Mouse (Mus musculus) frontal cortex, adult (tissue): Measurements from ENCODE around the gene Zeb2.

Experiments used
- ATAC-seq: cut with Nextera tagmentation; 2 replicates; pipeline ENCODE4 v1.9.2; 2017; ENCODE audit warnings: mild to moderate bottlenecking, moderate library complexity, mixed read lengths; ENCODE audit not compliant: low TSS enrichment

The Zeb2 gene

GRCm38 (mm10) chr2:45010701-45011100 lies 106.5 kb downstream of the Zeb2 start:
- no peak for ATAC-seq

- ATAC-seq, result peak; percentile 77
These were observed 117.3 kb downstream of the Zeb2 start for GRCm38 (mm10) chr2:44999906-45000305.

GRCm38 (mm10) chr2:44998710-44999109 lies 118.5 kb downstream of the Zeb2 start:
- no peak for ATAC-seq

- no peak for ATAC-seq
These were observed 135.5 kb downstream of the Zeb2 start for GRCm38 (mm10) chr2:44981646-44982045.

GRCm38 (mm10) chr2:44979042-44979721 lies 138.0 kb downstream of the Zeb2 start:
- peak; percentile 66 for ATAC-seq

GRCm38 (mm10) chr2:44978038-44978437 lies 139.2 kb downstream of the Zeb2 start:
- ATAC-seq, result no peak

- ATAC-seq, result no peak
These were observed 139.6 kb downstream of the Zeb2 start for GRCm38 (mm10) chr2:44977556-44977955.

- no peak for ATAC-seq
These were observed 140.1 kb downstream of the Zeb2 start for GRCm38 (mm10) chr2:44977051-44977450.

GRCm38 (mm10) chr2:44976484-44976883 lies 140.7 kb downstream of the Zeb2 start:
- ATAC-seq, result no peak

GRCm38 (mm10) chr2:44973828-44974227 lies 143.4 kb downstream of the Zeb2 start:
- ATAC-seq, result no peak

GRCm38 (mm10) chr2:44970087-44970646 lies 147.0 kb downstream of the Zeb2 start:
- peak; percentile 71 for ATAC-seq

GRCm38 (mm10) chr2:44969640-44970039 lies 147.6 kb downstream of the Zeb2 start:
- no peak for ATAC-seq

GRCm38 (mm10) chr2:44969226-44969625 lies 148.0 kb downstream of the Zeb2 start:
- ATAC-seq, result no peak

- no peak for ATAC-seq
These were observed 151.2 kb downstream of the Zeb2 start for GRCm38 (mm10) chr2:44965834-44966555.

GRCm38 (mm10) chr2:44962620-44963019 lies 154.6 kb downstream of the Zeb2 start:
- ATAC-seq, result no peak

- peak; percentile 67 for ATAC-seq
These were observed 156.0 kb downstream of the Zeb2 start for GRCm38 (mm10) chr2:44961192-44961591.

- no peak for ATAC-seq
These were observed 156.6 kb downstream of the Zeb2 start for GRCm38 (mm10) chr2:44960561-44960960.

GRCm38 (mm10) chr2:44957329-44957797 lies 159.8 kb downstream of the Zeb2 start:
- no peak for ATAC-seq

GRCm38 (mm10) chr2:44956232-44956631 lies 161.0 kb downstream of the Zeb2 start:
- peak; percentile 86 for ATAC-seq

- ATAC-seq, result no peak
These were observed 161.7 kb downstream of the Zeb2 start for GRCm38 (mm10) chr2:44955506-44955905.

GRCm38 (mm10) chr2:44954180-44954579 lies 163.0 kb downstream of the Zeb2 start:
- no peak for ATAC-seq

- no peak for ATAC-seq
These were observed 164.3 kb downstream of the Zeb2 start for GRCm38 (mm10) chr2:44952830-44953422.
